Mouse (Mus musculus) thymus, adult 2 months (tissue): Measurements from ENCODE around the gene Tenm2. TPM values are rescaled to one million over a fixed set of nuclear protein-coding genes. Genes with fewer than 3 reads are reported as not detected.

Experiments
- DNase-seq: peaks from one replicate; pipeline ENCODE4 v3.0.0; 2021
- H3K27ac ChIP-seq: fragments of 200-500 bp; 2 replicates; pipeline ENCODE4 v1.5.1; 2012; ENCODE audit warnings: low read length, control low read depth; ENCODE audit not compliant: control insufficient read depth, insufficient read depth
- H3K27me3 ChIP-seq: fragments of 200-500 bp; 2 replicates; pipeline ENCODE4 v1.6.1; 2012; ENCODE audit warnings: mild to moderate bottlenecking, low read length, moderate library complexity, mixed read lengths; ENCODE audit not compliant: control insufficient read depth, insufficient read depth
- H3K36me3 ChIP-seq: fragments of 200-500 bp; 2 replicates; pipeline ENCODE4 v1.6.1; 2012; ENCODE audit warnings: mild to moderate bottlenecking, low read length, moderate library complexity; ENCODE audit not compliant: control insufficient read depth, insufficient read depth
- H3K4me1 ChIP-seq: fragments of 200-500 bp; replicated peaks from 2 replicates; pipeline ENCODE4 v1.6.1; 2012; ENCODE audit warnings: low read length; ENCODE audit not compliant: control insufficient read depth, insufficient read depth
- H3K4me3 ChIP-seq: fragments of 200-500 bp; 2 replicates; pipeline ENCODE4 v1.5.1; 2012; ENCODE audit warnings: mild to moderate bottlenecking, low read length, control low read depth, moderate library complexity; ENCODE audit not compliant: control insufficient read depth, insufficient read depth
- CTCF ChIP-seq: fragments of 200-500 bp; IDR thresholded peaks from 2 replicates; pipeline ENCODE4 v1.5.1; 2012; ENCODE audit warnings: mild to moderate bottlenecking, control low read depth, low read length, moderate library complexity, borderline replicate concordance; ENCODE audit not compliant: control insufficient read depth, poor library complexity, insufficient read depth; ENCODE audit errors: extremely low read depth
- POLR2A ChIP-seq: fragments of 200-500 bp; IDR thresholded peaks from 2 replicates; pipeline ENCODE4 v1.6.1; 2012; ENCODE audit warnings: mild to moderate bottlenecking, low read length, control low read depth, moderate library complexity; ENCODE audit not compliant: control insufficient read depth, poor library complexity, insufficient read depth; ENCODE audit errors: extremely low read depth
- WGBS: fragments of 180-500 bp; shearing (Covaris S2); methylation state at CpG from one replicate; pipeline ENCODE4 v1.1.7; 2018; 5-methylcytosine and 5-hydroxymethylcytosine counted together
- polyA plus RNA-seq: library from polyadenylated mRNA; depleted of rRNA; stranded (reverse); fragments of >200 nt; gene quantifications from 2 replicates; pipeline ENCODE4 v1.2.3, GENCODE M21; 2012

Gene Tenm2
- polyA plus RNA-seq, 1 experiment: 0.70 TPM

GRCm38 (mm10) chr11:36001282-36001970, 1234.3 kb downstream of the Tenm2 start:
- Histone ChIP-seq H3K4me1 (no peaks in the 10 kb centered on the region), H3K27ac (no peak overlapping the region), H3K4me3 (no peak overlapping the region), H3K27me3 (no peaks in the 10 kb centered on the region), H3K36me3 (no peaks in the 10 kb centered on the region)
- TF ChIP-seq POLR2A (no peak), CTCF (peak; percentile 71; the same call in 1 of the 2 replicates)
- WGBS: 12% methylated on average over 28 of the region's 28 CpGs
- peak; percentile 61 for DNase-seq

GRCm38 (mm10) chr11:36000585-36001281, 1235.0 kb downstream of the Tenm2 start:
- WGBS: 10% methylated on average over 10 of the region's 10 CpGs
- Histone ChIP-seq H3K4me3 (no peak overlapping the region), H3K36me3 (no peaks in the 10 kb centered on the region), H3K27ac (no peak overlapping the region), H3K4me1 (no peaks in the 10 kb centered on the region), H3K27me3 (no peaks in the 10 kb centered on the region)
- DNase-seq: no peak
- TF ChIP-seq POLR2A: no peak
- TF ChIP-seq CTCF: no peak

GRCm38 (mm10) chr11:36000038-36000437, 1235.7 kb downstream of the Tenm2 start:
- TF ChIP-seq POLR2A: no peak
- no peak for TF ChIP-seq CTCF
- Histone ChIP-seq H3K4me3 (no peak overlapping the region), H3K27me3 (no peaks in the 10 kb centered on the region), H3K27ac (no peak overlapping the region), H3K36me3 (no peaks in the 10 kb centered on the region), H3K4me1 (no peaks in the 10 kb centered on the region)
- no peak for DNase-seq
- WGBS: 40% methylated on average over 4 of the region's 4 CpGs

- H3K27ac ChIP-seq: no peak overlapping the region
- H3K4me1 ChIP-seq: no peaks in the 10 kb centered on the region
- no peaks in the 10 kb centered on the region for H3K36me3 ChIP-seq
- 78% methylated on average over 12 of the region's 12 CpGs for WGBS
- DNase-seq: no peak
- H3K4me3 ChIP-seq: no peak overlapping the region
- TF ChIP-seq POLR2A (no peak), CTCF (no peak)
- no peaks in the 10 kb centered on the region for H3K27me3 ChIP-seq
These were observed 1237.7 kb downstream of the Tenm2 start for GRCm38 (mm10) chr11:35998048-35998447.

- Histone ChIP-seq H3K36me3 (no peaks in the 10 kb centered on the region), H3K4me3 (no peak overlapping the region), H3K27ac (no peak overlapping the region), H3K4me1 (no peaks in the 10 kb centered on the region), H3K27me3 (no peaks in the 10 kb centered on the region)
- TF ChIP-seq POLR2A (no peak), CTCF (no peak)
- DNase-seq: no peak
These were observed 1240.5 kb downstream of the Tenm2 start for GRCm38 (mm10) chr11:35995310-35995709.

GRCm38 (mm10) chr11:35991846-35992245, 1243.9 kb downstream of the Tenm2 start:
- no peaks in the 10 kb centered on the region for H3K4me1 ChIP-seq
- no peak for TF ChIP-seq CTCF
- TF ChIP-seq POLR2A: no peak

More at GRCm38 (mm10) chr11:35991846-35992245, 1243.9 kb downstream of the Tenm2 start:
- Histone ChIP-seq H3K36me3 (no peaks in the 10 kb centered on the region), H3K27me3 (no peaks in the 10 kb centered on the region), H3K27ac (no peak overlapping the region), H3K4me3 (no peak overlapping the region)
- 91% methylated on average over 2 of the region's 2 CpGs for WGBS
- no peak for DNase-seq
